Mouse (Mus musculus) cerebellum, adult 2 months (tissue): ENCODE measurements around the gene Kcnip3.

ENCODE experiments used
- CTCF ChIP-seq: fragments of 200-500 bp; IDR thresholded peaks from 2 replicates; pipeline ENCODE4 v1.5.1; 2011; ENCODE audit warnings: low read depth, mild to moderate bottlenecking, control low read depth, low read length, moderate library complexity, borderline replicate concordance; ENCODE audit not compliant: insufficient read depth
- POLR2A ChIP-seq: fragments of 200-500 bp; IDR thresholded peaks from 2 replicates; pipeline ENCODE4 v1.6.1; 2011; ENCODE audit warnings: low read length, control low read depth, borderline replicate concordance; ENCODE audit not compliant: insufficient read depth

DNA sequence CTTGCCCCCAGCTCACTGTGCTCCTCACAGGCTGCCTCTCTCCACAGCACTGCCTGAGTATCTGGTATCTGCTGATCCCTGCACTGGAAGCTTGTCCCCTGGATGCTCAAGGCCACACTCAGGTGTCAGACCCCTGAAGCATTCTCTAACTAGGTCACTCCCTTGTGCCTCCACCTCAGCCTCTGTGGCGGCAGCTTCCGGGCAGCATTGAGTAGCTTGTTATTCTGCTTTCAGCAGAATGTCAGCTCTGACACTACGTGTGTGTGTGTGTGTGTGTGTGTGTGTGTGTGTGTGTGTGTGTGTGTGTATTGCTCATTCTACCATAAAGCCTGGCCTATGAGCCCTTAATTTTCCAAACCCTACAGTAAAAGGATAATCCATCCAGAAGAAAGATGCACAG is 8.7 kb downstream of the Kcnip3 start:
- TF ChIP-seq CTCF (no peak), POLR2A (no peak)
